Mouse (Mus musculus) kidney, embryonic 16.5 days (tissue): ENCODE measurements around the gene Syne1. TPM values are rescaled to one million over a fixed set of nuclear protein-coding genes. Genes with fewer than 3 reads are reported as not detected.

ENCODE experiments used
- ATAC-seq: fragments of 200-750 bp; cut with Nextera tagmentation; 2 replicates; pipeline ENCODE4 v1.8.0; 2017; ENCODE audit warnings: moderate TSS enrichment; ENCODE audit not compliant: low FRiP score, low TSS enrichment
- H3K27ac ChIP-seq: fragments of 300-500 bp; sonication (generic); 2 replicates; pipeline ENCODE4 v1.5.1; 2014; ENCODE audit warnings: low read length
- H3K27me3 ChIP-seq: fragments of 300-500 bp; sonication (generic); 2 replicates; pipeline ENCODE4 v1.6.1; 2014; ENCODE audit warnings: low read length, control low read depth, mixed read lengths; ENCODE audit not compliant: insufficient read depth
- H3K36me3 ChIP-seq: fragments of 300-500 bp; sonication (generic); 2 replicates; pipeline ENCODE4 v1.6.1; 2014; ENCODE audit warnings: low read length, control low read depth, mixed read lengths; ENCODE audit not compliant: insufficient read depth
- H3K4me1 ChIP-seq: fragments of 300-500 bp; sonication (generic); 2 replicates; pipeline ENCODE4 v1.6.1; 2014; ENCODE audit warnings: low read length, control low read depth, mixed read lengths; ENCODE audit not compliant: insufficient read depth
- H3K4me2 ChIP-seq: fragments of 300-500 bp; sonication (generic); replicated peaks from 2 replicates; pipeline ENCODE4 v1.6.1; 2014; ENCODE audit warnings: low read depth, low read length
- H3K4me3 ChIP-seq: fragments of 300-500 bp; sonication (generic); 2 replicates; pipeline ENCODE4 v1.5.1; 2014; ENCODE audit warnings: mild to moderate bottlenecking, low read length
- H3K9ac ChIP-seq: fragments of 300-500 bp; sonication (generic); replicated peaks from 2 replicates; pipeline ENCODE4 v1.6.1; 2014; ENCODE audit warnings: low read length
- H3K9me3 ChIP-seq: fragments of 300-500 bp; sonication (generic); 2 replicates; pipeline ENCODE4 v1.6.1; 2016; ENCODE audit warnings: low read length, control low read depth
- WGBS: fragments of 180-500 bp; shearing (Covaris S2); extraction: QIAGEN DNeasy Blood & Tissue Kit; methylation state at CpG from one replicate; pipeline ENCODE4 v1.1.7; 2014; 5-methylcytosine and 5-hydroxymethylcytosine counted together
- polyA plus RNA-seq: library from polyadenylated mRNA; unstranded; fragments of >200 nt; fragmentation: Nextera tagmentation; extraction: Ambion mirVana; gene quantifications from 2 replicates; pipeline ENCODE4 v1.2.1, GENCODE M21; 2015

Gene Syne1
- polyA plus RNA-seq, 1 experiment from 2014 or later, result 5.2 TPM

GRCm38 (mm10) chr10:5161394-5161872, 389.8 kb downstream of the Syne1 start:
- 0 out of 2 replicates have a peak, but pooled peaks have one; percentile 35 for ATAC-seq
- Histone ChIP-seq H3K27ac (no peak overlapping the region), H3K4me3 (no peak overlapping the region; the same call in 1 of the 2 replicates), H3K4me1 (peaks cover 15% of the 10 kb centered on the region; the same call in 1 of the 2 replicates), H3K9me3 (no peaks in the 10 kb centered on the region), H3K9ac (no peak overlapping the region), H3K27me3 (no peaks in the 10 kb centered on the region), H3K36me3 (no peaks in the 10 kb centered on the region), H3K4me2 (peak overlapping the region; percentile 30; the same call in 1 of the 2 replicates)
- 39% methylated on average over 12 of the region's 12 CpGs for whole genome bisulfite sequencing

DNA sequence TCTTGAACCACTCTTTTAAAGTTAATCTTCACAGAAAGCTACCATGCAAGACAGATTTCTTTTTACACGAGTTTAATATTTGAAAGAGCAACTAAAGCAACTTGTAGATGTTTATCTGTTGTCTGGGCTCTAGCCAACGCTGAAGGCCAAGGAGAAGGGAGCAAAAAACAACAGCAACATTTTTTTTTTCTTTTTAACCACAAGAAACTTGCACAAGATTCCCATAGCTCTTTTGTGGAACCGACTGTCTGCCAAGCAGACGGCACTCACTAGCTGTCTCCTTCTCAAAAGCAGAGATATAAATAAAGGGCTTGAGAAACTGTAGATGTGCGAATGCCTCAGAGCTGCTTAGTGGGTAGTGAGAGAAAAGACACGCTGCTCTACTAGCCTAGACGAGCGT, 391.6 kb downstream of the Syne1 start:
- no peaks in the 10 kb centered on the region for H3K27me3 ChIP-seq
- no peak overlapping the region for H3K9ac ChIP-seq
- H3K27ac ChIP-seq, result peak overlapping the region; percentile 79
- H3K4me1 ChIP-seq, result peaks cover 15% of the 10 kb centered on the region; the same call in 1 of the 2 replicates
- ATAC-seq, result peak; percentile 47; the same call in 1 of the 2 replicates
- H3K4me2 ChIP-seq, result no peak overlapping the region
- WGBS, result 42% methylated on average over 8 of the region's 8 CpGs
- H3K4me3 ChIP-seq, result no peak overlapping the region
- H3K36me3 ChIP-seq, result no peaks in the 10 kb centered on the region
- H3K9me3 ChIP-seq, result no peaks in the 10 kb centered on the region

- WGBS, result 73% methylated on average over 6 of the region's 6 CpGs
- Histone ChIP-seq H3K4me1 (no peaks in the 10 kb centered on the region), H3K9ac (no peak overlapping the region), H3K36me3 (0 out of 2 replicates have a peak, but pooled peaks cover 4% of the 10 kb centered on the region), H3K4me2 (no peak overlapping the region), H3K27me3 (no peaks in the 10 kb centered on the region), H3K9me3 (no peaks in the 10 kb centered on the region), H3K4me3 (no peak overlapping the region), H3K27ac (no peak overlapping the region)
- no peak for ATAC-seq
These were observed 398.2 kb downstream of the Syne1 start for GRCm38 (mm10) chr10:5153047-5153446.

DNA sequence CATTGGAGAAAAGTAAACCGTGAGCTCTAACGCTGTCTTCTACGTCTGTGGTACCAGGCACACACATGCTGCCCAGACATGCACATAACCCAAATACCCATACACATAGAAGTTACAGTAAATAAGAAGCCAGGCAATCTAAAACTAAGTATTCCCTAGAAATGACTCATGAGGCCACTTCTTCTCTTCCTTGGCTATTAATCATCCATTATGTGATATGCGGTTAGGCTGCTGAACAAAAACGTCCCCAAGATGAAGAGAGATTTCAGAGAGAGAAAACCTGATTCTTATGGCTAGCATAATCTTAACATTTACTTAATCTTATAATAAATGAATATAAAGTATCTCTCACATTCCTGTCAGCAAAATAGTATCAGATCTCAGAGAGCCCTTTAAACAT, 409.8 kb downstream of the Syne1 start:
- 0 out of 2 replicates have a peak, but pooled peaks cover 3% of the 10 kb centered on the region for H3K36me3 ChIP-seq
- H3K4me2 ChIP-seq, result no peak overlapping the region
- no peaks in the 10 kb centered on the region for H3K27me3 ChIP-seq
- H3K9me3 ChIP-seq, result no peaks in the 10 kb centered on the region; the same call in 1 of the 2 replicates
- WGBS, result 69% methylated on average over 5 of the region's 5 CpGs
- no peak overlapping the region for H3K27ac ChIP-seq
- no peak overlapping the region for H3K4me3 ChIP-seq
- H3K9ac ChIP-seq, result no peak overlapping the region
- peaks cover 8% of the 10 kb centered on the region for H3K4me1 ChIP-seq
- ATAC-seq, result no peak

GRCm38 (mm10) chr10:5139932-5140264, 411.4 kb downstream of the Syne1 start:
- Histone ChIP-seq H3K9me3 (no peaks in the 10 kb centered on the region), H3K9ac (no peak overlapping the region), H3K27me3 (no peaks in the 10 kb centered on the region), H3K4me1 (peaks cover 8% of the 10 kb centered on the region), H3K27ac (peak overlapping the region; percentile 83), H3K36me3 (0 out of 2 replicates have a peak, but pooled peaks cover 3% of the 10 kb centered on the region), H3K4me3 (no peak overlapping the region), H3K4me2 (no peak overlapping the region)
- 41% methylated on average over 4 of the region's 4 CpGs for WGBS
- ATAC-seq, result peak; percentile 85

DNA sequence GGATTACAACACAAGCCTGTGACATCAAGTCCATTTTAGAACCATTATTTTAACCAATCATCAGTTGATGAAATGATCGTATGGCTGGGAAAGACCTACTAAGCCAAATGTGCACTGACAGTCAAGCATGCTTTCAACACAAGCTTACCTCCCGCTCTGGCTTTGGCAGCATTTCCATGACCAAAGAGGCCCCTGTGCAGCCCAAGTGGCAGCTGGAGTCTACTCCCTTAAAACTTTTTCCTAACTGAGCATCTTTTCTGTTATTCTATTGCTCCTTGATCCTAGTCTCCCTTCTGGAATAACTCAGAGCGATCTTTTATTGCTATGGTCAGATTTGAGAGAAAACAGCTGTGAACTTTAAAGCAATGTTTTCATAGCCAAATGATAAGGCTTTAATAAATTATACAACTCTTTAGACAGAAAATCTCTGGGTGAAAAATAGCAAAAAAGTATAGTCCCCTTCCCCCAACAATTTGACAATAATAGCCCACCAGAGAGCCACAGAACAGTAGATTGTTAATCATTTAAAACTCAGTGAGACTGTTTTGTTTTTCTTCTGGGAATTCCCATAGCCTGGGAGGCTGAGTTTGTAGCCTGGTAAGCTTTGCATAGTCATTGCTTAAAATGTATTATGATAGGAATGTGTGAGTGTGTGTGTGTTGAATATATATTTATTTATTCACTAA, 411.9 kb downstream of the Syne1 start:
- Histone ChIP-seq H3K27me3 (no peaks in the 10 kb centered on the region), H3K4me3 (no peak overlapping the region), H3K27ac (peak overlapping the region; percentile 83), H3K9me3 (no peaks in the 10 kb centered on the region), H3K9ac (no peak overlapping the region), H3K4me1 (peaks cover 8% of the 10 kb centered on the region), H3K4me2 (no peak overlapping the region), H3K36me3 (0 out of 2 replicates have a peak, but pooled peaks cover 3% of the 10 kb centered on the region)
- 40% methylated on average over 3 of the region's 3 CpGs for WGBS
- peak; percentile 92 for ATAC-seq

- H3K4me2 ChIP-seq, result no peak overlapping the region
- no peaks in the 10 kb centered on the region for H3K36me3 ChIP-seq
- H3K27me3 ChIP-seq, result no peaks in the 10 kb centered on the region
- no peak overlapping the region for H3K9ac ChIP-seq
- ATAC-seq, result no peak
- 0 out of 2 replicates have a peak, but pooled peaks cover 6% of the 10 kb centered on the region for H3K4me1 ChIP-seq
- no peak overlapping the region for H3K4me3 ChIP-seq
- H3K9me3 ChIP-seq, result no peaks in the 10 kb centered on the region
- no peak overlapping the region for H3K27ac ChIP-seq
- 80% methylated on average over 3 of the region's 3 CpGs for WGBS
These were observed 419.2 kb downstream of the Syne1 start for GRCm38 (mm10) chr10:5132050-5132449.

- Histone ChIP-seq H3K9me3 (no peaks in the 10 kb centered on the region), H3K27ac (no peak overlapping the region), H3K36me3 (0 out of 2 replicates have a peak, but pooled peaks cover 4% of the 10 kb centered on the region), H3K4me1 (0 out of 2 replicates have a peak, but pooled peaks cover 6% of the 10 kb centered on the region), H3K27me3 (no peaks in the 10 kb centered on the region), H3K4me3 (no peak overlapping the region), H3K9ac (no peak overlapping the region), H3K4me2 (no peak overlapping the region)
- WGBS, result 74% methylated on average over 1 of the region's 1 CpGs
- no peak for ATAC-seq
These were observed 420.8 kb downstream of the Syne1 start for GRCm38 (mm10) chr10:5130495-5130894.

DNA sequence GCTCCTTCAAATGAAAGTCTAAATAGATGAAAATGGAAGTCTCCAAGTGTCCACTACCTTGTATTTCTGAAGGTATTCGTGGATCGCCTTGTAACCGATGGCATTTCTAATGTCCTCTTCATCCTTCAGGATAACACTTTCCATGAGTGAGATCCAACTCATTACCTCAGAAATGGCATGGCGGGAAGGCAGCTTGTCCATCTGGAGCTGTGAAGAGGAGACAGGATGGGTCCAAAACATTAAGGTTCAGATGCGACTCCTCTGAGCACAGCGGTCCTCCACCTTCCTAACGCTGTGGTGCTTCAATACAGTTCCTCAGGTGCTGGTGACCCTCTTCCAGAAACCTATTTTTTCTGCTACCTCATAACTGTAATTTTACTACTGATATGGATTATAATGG, 426.5 kb downstream of the Syne1 start:
- Histone ChIP-seq H3K27me3 (no peaks in the 10 kb centered on the region), H3K9me3 (no peaks in the 10 kb centered on the region)
- no peak for ATAC-seq

GRCm38 (mm10) chr10:5116720-5117119, 434.6 kb downstream of the Syne1 start:
- 0 out of 2 replicates have a peak, but pooled peaks have one; percentile 15 for ATAC-seq
- 48% methylated on average over 6 of the region's 6 CpGs for WGBS
- Histone ChIP-seq H3K9ac (no peak overlapping the region), H3K4me3 (no peak overlapping the region), H3K27ac (0 out of 2 replicates have a peak overlapping the region, but pooled peaks have one; percentile 0), H3K4me1 (peaks cover 11% of the 10 kb centered on the region; the same call in 1 of the 2 replicates), H3K4me2 (0 out of 2 replicates have a peak overlapping the region, but pooled peaks have one; percentile 13), H3K9me3 (peaks cover 4% of the 10 kb centered on the region; the same call in 1 of the 2 replicates), H3K27me3 (no peaks in the 10 kb centered on the region), H3K36me3 (0 out of 2 replicates have a peak, but pooled peaks cover 4% of the 10 kb centered on the region)

More for the DNA sequence above, 426.5 kb downstream of the Syne1 start:
- Histone ChIP-seq H3K4me1 (no peaks in the 10 kb centered on the region), H3K27ac (no peak overlapping the region), H3K4me2 (no peak overlapping the region), H3K4me3 (no peak overlapping the region), H3K9ac (no peak overlapping the region), H3K36me3 (0 out of 2 replicates have a peak, but pooled peaks cover 4% of the 10 kb centered on the region)
- WGBS, result 93% methylated on average over 7 of the region's 7 CpGs
